ENCODE assay signal across 7 mouse cellular contexts in the genomic region with DNA sequence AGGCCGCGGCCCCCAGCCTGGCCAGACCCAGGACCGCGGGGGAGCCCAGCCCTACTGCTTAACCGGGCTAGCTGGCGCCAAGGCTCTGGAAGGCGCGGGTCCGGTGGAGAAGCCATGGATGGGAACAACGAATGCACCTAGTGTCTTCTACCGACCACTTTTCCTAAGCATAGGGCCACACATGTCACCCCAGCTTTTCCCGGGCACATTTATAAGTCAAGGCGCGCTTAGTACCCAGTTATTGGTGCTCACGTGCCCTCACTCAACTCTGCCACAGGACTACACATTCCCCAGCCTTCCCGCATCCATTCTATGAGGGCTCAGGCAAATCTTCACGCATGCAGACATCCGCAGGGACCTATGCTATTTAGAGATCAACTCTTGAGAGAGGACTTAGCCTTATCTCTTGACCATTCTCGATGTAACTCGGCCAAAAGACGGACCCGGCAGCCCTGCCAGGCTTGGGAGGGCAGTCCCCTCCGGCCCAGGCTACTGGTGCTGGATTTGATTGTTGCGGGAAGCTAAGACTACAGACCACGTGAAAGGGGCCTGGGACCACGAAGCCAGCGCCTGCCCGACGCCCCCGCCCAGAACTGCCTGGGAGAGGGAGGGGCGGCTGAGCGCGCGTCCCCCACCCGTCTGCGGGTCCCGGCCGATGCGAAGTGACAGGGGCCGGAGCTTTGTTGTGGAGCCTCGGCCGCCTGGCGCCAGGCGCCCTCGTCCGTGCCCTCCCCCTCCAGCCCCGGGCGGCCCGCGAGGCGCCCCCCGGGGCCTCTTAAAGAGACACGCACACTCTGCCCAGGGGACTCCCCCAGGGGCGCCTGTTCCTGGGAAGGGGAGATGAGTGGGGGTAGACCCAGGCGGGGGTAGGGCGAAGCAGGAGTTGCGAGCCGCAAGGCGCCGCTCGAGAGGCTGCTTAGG. TPM values are rescaled to one million over a fixed set of nuclear protein-coding genes. Genes with fewer than 3 reads are reported as not detected.
DNase-seq lines count a peak whose midpoint lies in the region; ATAC-seq lines count a peak whose summit lies in the region.

No protein-coding gene starts in this region.

- H3K27me3 ChIP-seq in hindbrain, embryonic 13.5 days, result peaks cover 99% of the 10 kb centered on the region
- H3K27me3 ChIP-seq in lung, embryonic 16.5 days (ENCODE audit: control insufficient read depth, insufficient read depth, low read depth, low read length), result peaks cover 27% of the 10 kb centered on the region

- H3K27ac ChIP-seq in hindbrain, embryonic 13.5 days, result no peak overlapping the region
- H3K27ac ChIP-seq in lung, embryonic 16.5 days (ENCODE audit: low read length), result peak overlapping the region; percentile 98

- no peak overlapping the region for H3K9ac ChIP-seq in hindbrain, embryonic 13.5 days
- peak overlapping the region; percentile 70 for H3K9ac ChIP-seq in lung, embryonic 16.5 days (ENCODE audit: low read length)

- DNase-seq in urinary bladder, postnatal 14 days (ENCODE audit: low spot score), result peak; percentile 18
- DNase-seq in urinary bladder, postnatal 36 days (ENCODE audit: low spot score in 2 of 2), result no peak
- no peak for DNase-seq in frontal cortex, adult 2 months (ENCODE audit: extremely low spot score in 1 of 2, low spot score in 1 of 2)

- ATAC-seq in hindbrain, embryonic 13.5 days (ENCODE audit: low FRiP score), result no peak
- peak; percentile 45 for ATAC-seq in lung, embryonic 16.5 days (ENCODE audit: low read depth)
- ATAC-seq in inflammation-experienced regulatory T-cells, adult 6 months, result no peak
- no peak for ATAC-seq in megakaryocyte-erythroid progenitor cell, adult 5-6 weeks (replicated peaks; ENCODE audit: low FRiP score, low TSS enrichment, poor library complexity, severe bottlenecking)

- H3K36me3 ChIP-seq in hindbrain, embryonic 13.5 days, result no peaks in the 10 kb centered on the region
- no peaks in the 10 kb centered on the region for H3K36me3 ChIP-seq in lung, embryonic 16.5 days (ENCODE audit: control insufficient read depth, insufficient read depth, low read length)

- H3K4me1 ChIP-seq in hindbrain, embryonic 13.5 days (replicated peaks), result peaks cover 32% of the 10 kb centered on the region
- peaks cover 37% of the 10 kb centered on the region for H3K4me1 ChIP-seq in lung, embryonic 16.5 days (replicated peaks; ENCODE audit: control insufficient read depth, insufficient read depth, low read length)

- H3K4me3 ChIP-seq in hindbrain, embryonic 13.5 days, result peak overlapping the region; percentile 25
- H3K4me3 ChIP-seq in lung, embryonic 16.5 days (ENCODE audit: low read length), result peak overlapping the region; percentile 73

- H3K4me2 ChIP-seq in hindbrain, embryonic 13.5 days, result peak overlapping the region; percentile 40
- peak overlapping the region; percentile 89 for H3K4me2 ChIP-seq in lung, embryonic 16.5 days (ENCODE audit: low read depth, low read length)

- no peaks in the 10 kb centered on the region for H3K9me3 ChIP-seq in hindbrain, embryonic 13.5 days
- no peaks in the 10 kb centered on the region for H3K9me3 ChIP-seq in lung, embryonic 16.5 days (ENCODE audit: control insufficient read depth, low read length)

- WGBS in hindbrain, embryonic 13.5 days, result under 1% methylated on average over 61 of the region's 61 CpGs
- 2% methylated on average over 60 of the region's 61 CpGs for WGBS in lung, embryonic 16.5 days

RNA-seq across cellular contexts. Expression of gene Tbx2, which starts 2.6 kb away (rescaled TPM):
- 1.6 and 1.7 TPM in 2 replicates for polyA plus RNA-seq in hindbrain, embryonic 13.5 days (2015; fragmentation: Nextera tagmentation; extraction: Ambion mirVana)
- 24.6 and 25.1 TPM in 2 replicates for polyA plus RNA-seq in lung, embryonic 16.5 days (2015; fragmentation: Nextera tagmentation; extraction: Ambion mirVana)
- polyA plus RNA-seq in frontal cortex, adult 2 months (2012; rRNA removed), result 3.0 and 4.2 TPM in 2 replicates
- polyA plus RNA-seq in inflammation-experienced regulatory T-cells, adult 6 months (2017; shearing (Covaris generic)), result not detected
- total RNA-seq in megakaryocyte-erythroid progenitor cell, adult 5-6 weeks (2014; fragmentation: Nextera tagmentation), result not detected in 2 replicates
- 0.19 TPM in 1 of 2 replicates, not detected in the other for total RNA-seq in megakaryocyte-erythroid progenitor cell, adult 5-6 weeks (2017)

RNA-seq across cellular contexts. Expression of gene Gm11444, which starts 20.4 kb away (rescaled TPM):
- not detected in 2 replicates for polyA plus RNA-seq in hindbrain, embryonic 13.5 days (2015; fragmentation: Nextera tagmentation; extraction: Ambion mirVana)
- polyA plus RNA-seq in lung, embryonic 16.5 days (2015; fragmentation: Nextera tagmentation; extraction: Ambion mirVana), result not detected in 2 replicates
- not detected in 2 replicates for polyA plus RNA-seq in frontal cortex, adult 2 months (2012; rRNA removed)
- polyA plus RNA-seq in inflammation-experienced regulatory T-cells, adult 6 months (2017; shearing (Covaris generic)), result not detected
- total RNA-seq in megakaryocyte-erythroid progenitor cell, adult 5-6 weeks (2014; fragmentation: Nextera tagmentation), result not detected in 2 replicates
- not detected in 2 replicates for total RNA-seq in megakaryocyte-erythroid progenitor cell, adult 5-6 weeks (2017)

RNA-seq across cellular contexts. Expression of gene Tbx4, which starts 56.4 kb away (rescaled TPM):
- polyA plus RNA-seq in hindbrain, embryonic 13.5 days (2015; fragmentation: Nextera tagmentation; extraction: Ambion mirVana), result 0.34 TPM in 2 replicates
- polyA plus RNA-seq in lung, embryonic 16.5 days (2015; fragmentation: Nextera tagmentation; extraction: Ambion mirVana), result 61.4 and 70.5 TPM in 2 replicates
- 0.30 and 0.48 TPM in 2 replicates for polyA plus RNA-seq in frontal cortex, adult 2 months (2012; rRNA removed)
- not detected for polyA plus RNA-seq in inflammation-experienced regulatory T-cells, adult 6 months (2017; shearing (Covaris generic))
- not detected in 2 replicates for total RNA-seq in megakaryocyte-erythroid progenitor cell, adult 5-6 weeks (2014; fragmentation: Nextera tagmentation)
- total RNA-seq in megakaryocyte-erythroid progenitor cell, adult 5-6 weeks (2017), result 0.57 TPM in 1 of 2 replicates, not detected in the other

Comparison
In these comparisons a context has a peak if more than half of its experiments do, and no peak if none do; other contexts are left out.
1. RNA of gene Tbx4, which starts 56.4 kb away (polyA plus RNA-seq): 61.4 to 70.5 TPM in lung, embryonic 16.5 days; 0.34 TPM in hindbrain, embryonic 13.5 days, 0.30 to 0.48 TPM in frontal cortex, adult 2 months and not detected in inflammation-experienced regulatory T-cells, adult 6 months; every median in the first group is over 10 times any median in the second.